Mouse (Mus musculus) liver, embryonic 18 days (tissue): Measurements from ENCODE around the gene Esrp2. TPM values are rescaled to one million over a fixed set of nuclear protein-coding genes. Genes with fewer than 3 reads are reported as not detected.

ENCODE experiments used
- polyA plus RNA-seq: library from polyadenylated mRNA; depleted of rRNA; stranded (reverse); fragments of >200 nt; gene quantifications from 2 replicates; pipeline ENCODE4 v1.2.3, GENCODE M21; 2012; rRNA removed

Esrp2 gene
- 28.1 and 31.0 TPM in 2 replicates for polyA plus RNA-seq

DNA sequence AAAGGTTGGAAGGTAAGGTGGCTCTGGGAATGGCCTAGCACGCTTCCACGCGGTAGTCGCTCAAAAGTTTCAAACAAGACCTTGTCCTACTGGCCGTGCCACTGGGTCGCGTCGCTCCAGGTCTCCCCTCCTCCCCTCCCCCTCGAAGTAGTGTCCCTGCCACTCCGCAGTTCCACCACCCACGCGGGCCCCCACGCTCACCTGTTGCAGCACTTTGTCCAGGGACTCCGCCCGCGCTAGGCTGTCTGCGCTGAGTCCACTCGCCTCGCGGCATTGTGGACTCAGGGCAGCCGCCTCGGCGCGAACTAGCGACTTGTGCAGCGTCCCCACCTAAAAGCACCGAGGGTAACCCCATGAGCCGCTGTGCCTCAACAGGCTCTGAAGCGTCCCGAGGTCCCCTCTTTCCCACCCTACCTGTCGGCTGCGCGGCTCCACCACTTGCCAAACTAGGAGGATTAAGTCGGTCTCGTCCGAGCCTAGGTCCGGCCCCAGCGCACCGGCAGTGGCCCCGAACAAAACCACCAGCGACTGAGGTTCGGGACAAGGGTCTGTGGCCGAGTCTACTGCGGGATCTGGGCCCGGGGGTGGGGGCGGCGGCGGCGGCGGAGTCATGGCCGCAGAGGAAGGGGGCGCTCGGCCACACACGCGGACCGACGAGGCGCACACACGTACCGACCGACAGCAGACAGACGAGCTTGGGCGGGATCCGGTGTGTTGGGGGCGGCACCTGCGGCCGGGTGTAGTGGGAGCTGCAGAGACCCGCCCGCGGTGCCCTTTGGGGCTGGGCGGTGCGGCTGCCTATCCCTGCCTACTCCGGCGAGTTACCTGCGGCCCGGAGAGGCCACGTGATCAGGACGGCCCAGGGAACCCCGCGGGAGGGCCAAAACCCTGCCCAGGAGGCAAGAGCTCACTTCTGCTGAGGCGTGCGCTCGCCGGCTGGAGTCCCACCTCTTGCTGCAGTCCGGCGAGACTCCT, at the start of gene Esrp2:
Gene Esrp2, minus strand, starts transcription at position 819 of the 975 bp plus-strand sequence.

DNA sequence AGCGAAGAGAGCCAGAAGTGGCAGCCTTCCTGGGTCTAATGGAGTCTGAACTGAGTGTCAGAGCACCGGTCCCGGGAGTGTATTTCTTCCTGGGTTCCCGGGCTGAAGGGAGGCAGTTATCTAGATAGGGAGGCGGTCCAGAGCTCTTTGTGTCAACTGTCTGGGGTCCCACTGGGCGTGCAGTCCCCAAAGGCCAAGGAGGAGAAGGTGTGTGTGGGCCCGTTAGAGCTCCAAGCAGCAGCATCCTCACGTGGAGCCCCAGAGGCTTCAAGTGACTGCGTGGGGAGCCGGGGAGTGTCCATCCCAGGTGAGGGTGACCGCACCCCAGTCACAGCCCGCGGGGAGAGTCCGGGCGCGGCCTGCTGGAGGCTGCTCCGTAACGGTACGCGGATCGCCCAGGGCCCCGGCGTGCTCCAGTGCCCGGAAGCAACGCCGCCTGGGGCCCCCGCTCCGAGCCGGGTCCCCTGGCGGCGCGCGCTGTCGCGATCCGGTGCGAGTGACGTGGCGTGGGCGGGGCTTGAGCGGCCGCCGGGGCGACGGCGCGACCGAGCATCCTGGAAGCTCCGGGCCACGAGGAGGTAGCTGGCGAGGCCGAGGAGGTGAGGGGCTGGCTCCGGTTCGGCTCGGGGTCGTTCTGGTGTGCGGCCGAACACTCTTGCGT, 31.7 kb upstream of the Esrp2 start, which contains the start of gene Slc7a6:
Gene Slc7a6, plus strand, starts transcription at position 502 of the 661 bp plus-strand sequence.

DNA sequence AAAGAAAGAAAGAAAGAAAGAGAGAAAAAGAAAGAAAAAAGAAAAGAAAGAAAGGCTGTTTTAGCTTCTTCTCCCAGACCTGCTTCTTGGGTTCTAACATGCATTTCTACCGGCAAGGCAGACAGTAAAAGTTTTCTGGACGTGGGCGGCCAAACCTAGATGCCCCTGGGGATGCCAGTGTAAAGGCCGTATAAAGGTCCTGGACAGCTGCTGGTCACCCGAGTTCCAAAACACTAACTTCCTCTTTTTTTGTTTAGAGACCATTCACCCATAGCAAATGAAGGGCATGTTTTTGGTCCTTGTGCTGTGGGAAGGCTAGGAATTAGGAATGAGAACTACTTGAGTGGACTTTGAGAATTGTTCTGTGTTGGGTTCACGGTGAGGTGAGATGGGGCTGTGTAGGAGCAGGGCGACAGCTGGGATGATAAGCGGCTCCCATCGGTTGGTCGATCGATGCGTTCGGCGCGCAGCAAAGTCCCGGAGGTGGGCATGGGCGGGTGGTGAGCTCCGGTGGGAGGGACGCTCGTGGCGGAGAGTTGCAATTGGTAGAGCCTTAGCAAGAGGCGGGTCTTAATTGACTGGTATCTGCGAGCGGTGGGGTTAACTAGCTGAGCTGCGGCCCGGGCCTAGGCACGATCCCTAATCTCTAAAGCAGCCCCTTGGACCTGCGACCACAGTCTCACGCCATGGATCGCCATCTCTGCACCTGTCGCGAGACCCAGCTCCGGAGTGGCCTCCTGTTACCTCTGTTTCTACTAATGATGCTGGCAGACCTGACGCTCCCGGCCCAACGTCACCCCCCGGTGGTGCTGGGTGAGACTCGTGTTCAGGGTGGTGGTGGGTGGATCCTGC, 13.3 kb upstream of the Esrp2 start, which contains the start of gene Pla2g15:
Gene Pla2g15, plus strand, starts transcription at position 599 of the 852 bp plus-strand sequence.

Other genes starting within 250 kb of the Esrp2 start
- 0.24 and 0.31 TPM in 2 replicates for gene Nrn1l, start 243.4 kb downstream of the Esrp2 start, polyA plus RNA-seq
- 12.6 and 14.4 TPM in 2 replicates for gene Pskh1, start 236.5 kb downstream of the Esrp2 start, polyA plus RNA-seq
- gene Ctrl, start 203.1 kb downstream of the Esrp2 start, polyA plus RNA-seq, result 0.66 and 1.1 TPM in 2 replicates
- gene Psmb10, start 198.5 kb downstream of the Esrp2 start, polyA plus RNA-seq, result 49.3 and 54.3 TPM in 2 replicates
- 212 and 219 TPM in 2 replicates for gene Lcat, start 193.6 kb downstream of the Esrp2 start, polyA plus RNA-seq
- 9.7 and 12.2 TPM in 2 replicates for gene Slc12a4, start 170.9 kb downstream of the Esrp2 start, polyA plus RNA-seq
- gene Dpep3, start 157.5 kb downstream of the Esrp2 start, polyA plus RNA-seq, result not detected in 2 replicates
- 6.8 and 7.1 TPM in 2 replicates for gene Dus2, start 145.6 kb downstream of the Esrp2 start, polyA plus RNA-seq
- not detected in 2 replicates for gene Dpep2nb, start 131.0 kb downstream of the Esrp2 start, polyA plus RNA-seq
- gene Ddx28, start 125.1 kb downstream of the Esrp2 start, polyA plus RNA-seq, result 7.3 and 7.7 TPM in 2 replicates
- 7.9 and 8.0 TPM in 2 replicates for gene Nfatc3, start 78.1 kb downstream of the Esrp2 start, polyA plus RNA-seq
- 4.6 TPM in 2 replicates for gene Pla2g15, start 13.4 kb upstream of the Esrp2 start, polyA plus RNA-seq
- 2.2 and 2.3 TPM in 2 replicates for gene Slc7a6, start 31.9 kb upstream of the Esrp2 start, polyA plus RNA-seq
- gene Slc7a6os, start 74.0 kb upstream of the Esrp2 start, polyA plus RNA-seq, result 13.2 and 14.3 TPM in 2 replicates
- 7.6 and 8.9 TPM in 2 replicates for gene Prmt7, start 74.0 kb upstream of the Esrp2 start, polyA plus RNA-seq
- gene Smpd3, start 201.0 kb upstream of the Esrp2 start, polyA plus RNA-seq, result 0.40 and 0.48 TPM in 2 replicates